Mouse (Mus musculus) thymus, adult 2 months (tissue): ENCODE results near the gene Gm4027. TPM values are rescaled to one million over a fixed set of nuclear protein-coding genes. Genes with fewer than 3 reads are reported as not detected.
"Not testable (repeated sequence)": the region's sequence is repeated elsewhere in the genome, so short reads cannot be mapped to it uniquely, and the experiment has no call there.

ENCODE experiments used
- DNase-seq: peaks from one replicate; pipeline ENCODE4 v3.0.0; 2021
- H3K27ac ChIP-seq: fragments of 200-500 bp; 2 replicates; pipeline ENCODE4 v1.5.1; 2012; ENCODE audit warnings: low read length, control low read depth; ENCODE audit not compliant: control insufficient read depth, insufficient read depth
- H3K27me3 ChIP-seq: fragments of 200-500 bp; 2 replicates; pipeline ENCODE4 v1.6.1; 2012; ENCODE audit warnings: mild to moderate bottlenecking, low read length, moderate library complexity, mixed read lengths; ENCODE audit not compliant: control insufficient read depth, insufficient read depth
- H3K36me3 ChIP-seq: fragments of 200-500 bp; 2 replicates; pipeline ENCODE4 v1.6.1; 2012; ENCODE audit warnings: mild to moderate bottlenecking, low read length, moderate library complexity; ENCODE audit not compliant: control insufficient read depth, insufficient read depth
- H3K4me1 ChIP-seq: fragments of 200-500 bp; replicated peaks from 2 replicates; pipeline ENCODE4 v1.6.1; 2012; ENCODE audit warnings: low read length; ENCODE audit not compliant: control insufficient read depth, insufficient read depth
- H3K4me3 ChIP-seq: fragments of 200-500 bp; 2 replicates; pipeline ENCODE4 v1.5.1; 2012; ENCODE audit warnings: mild to moderate bottlenecking, low read length, control low read depth, moderate library complexity; ENCODE audit not compliant: control insufficient read depth, insufficient read depth
- WGBS: fragments of 180-500 bp; shearing (Covaris S2); methylation state at CpG from one replicate; pipeline ENCODE4 v1.1.7; 2018; 5-methylcytosine and 5-hydroxymethylcytosine counted together
- polyA plus RNA-seq: library from polyadenylated mRNA; depleted of rRNA; stranded (reverse); fragments of >200 nt; gene quantifications from 2 replicates; pipeline ENCODE4 v1.2.3, GENCODE M21; 2012; rRNA removed

Gm4027 gene
- polyA plus RNA-seq = not detected in 2 replicates

DNA sequence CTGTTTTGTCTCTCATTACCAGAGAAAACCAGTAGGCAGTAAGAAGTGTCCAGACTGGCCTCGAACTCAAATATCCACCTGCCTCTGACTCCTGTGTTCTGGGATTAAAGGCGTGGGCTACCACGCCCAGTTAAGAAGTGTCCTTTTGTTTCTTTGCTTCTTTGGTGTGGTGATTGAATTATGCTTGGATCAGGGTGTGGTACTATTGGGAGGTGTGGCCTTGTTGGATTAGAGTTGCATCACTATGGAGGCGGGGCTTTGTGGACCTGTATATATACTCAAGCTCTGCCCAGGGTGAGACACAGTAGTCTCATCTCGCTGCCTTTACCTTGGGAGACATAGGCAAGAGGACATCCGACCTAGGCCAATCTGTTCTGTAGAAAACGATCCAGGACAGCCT is at the start of gene Gm4027:
Gene Gm4027, plus strand, starts transcription at position 301 of the 400 bp plus-strand sequence.
- H3K27ac ChIP-seq, H3K4me3 ChIP-seq, H3K27me3 ChIP-seq, H3K36me3 ChIP-seq, H3K4me1 ChIP-seq, DNase-seq: not testable (repeated sequence)
- WGBS = 92% methylated on average over 6 of the region's 7 CpGs

DNA sequence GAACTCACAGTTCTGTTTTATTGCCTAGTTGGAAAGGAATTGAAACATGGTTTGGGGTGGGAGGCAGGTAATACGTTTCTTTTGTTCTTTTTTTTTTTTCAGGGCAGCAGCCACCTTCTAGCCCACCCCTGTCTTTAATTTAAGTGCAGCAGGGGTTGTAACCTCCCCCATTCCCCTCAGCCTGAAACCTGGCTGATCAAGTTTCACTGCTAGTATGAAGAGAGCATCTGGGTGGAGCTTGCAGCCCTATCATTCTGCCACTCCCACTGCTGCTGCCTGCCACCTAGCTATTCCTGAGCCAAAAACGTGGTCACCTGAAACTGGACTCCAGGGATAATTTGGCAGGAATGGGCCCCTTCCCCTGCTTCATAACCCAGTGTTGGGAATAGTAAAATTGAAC is 17.3 kb upstream of the Gm4027 start:
- WGBS = 12% methylated on average over 2 of the region's 2 CpGs
- not testable (repeated sequence) for H3K27ac ChIP-seq, H3K36me3 ChIP-seq, H3K4me1 ChIP-seq, H3K27me3 ChIP-seq, DNase-seq, H3K4me3 ChIP-seq

DNA sequence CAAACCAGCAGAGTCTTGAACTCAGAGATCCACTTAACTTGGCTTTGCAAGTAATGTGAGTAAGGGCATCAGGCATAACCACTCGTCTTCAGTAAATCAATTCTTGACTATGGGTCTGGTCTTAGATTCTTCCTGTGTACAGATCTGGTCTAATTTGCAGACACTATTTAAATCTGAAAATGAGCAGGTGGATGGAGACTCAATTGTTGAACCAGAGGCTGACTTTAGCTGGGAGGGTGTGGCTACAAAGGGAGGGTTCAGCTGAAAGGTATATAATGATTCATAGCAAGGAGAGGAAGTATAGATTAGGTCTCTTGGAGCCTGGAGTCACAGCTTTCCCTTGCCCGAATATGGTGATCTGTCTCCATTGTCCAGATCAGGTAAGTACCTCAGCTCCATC is 16.3 kb upstream of the Gm4027 start, which contains the start of gene Oog1:
Gene Oog1, plus strand, starts transcription at position 301 of the 400 bp plus-strand sequence.
- WGBS = 90% methylated on average over 1 of the region's 2 CpGs
- H3K36me3 ChIP-seq, H3K4me1 ChIP-seq, H3K4me3 ChIP-seq, DNase-seq, H3K27me3 ChIP-seq, H3K27ac ChIP-seq: not testable (repeated sequence)

DNA sequence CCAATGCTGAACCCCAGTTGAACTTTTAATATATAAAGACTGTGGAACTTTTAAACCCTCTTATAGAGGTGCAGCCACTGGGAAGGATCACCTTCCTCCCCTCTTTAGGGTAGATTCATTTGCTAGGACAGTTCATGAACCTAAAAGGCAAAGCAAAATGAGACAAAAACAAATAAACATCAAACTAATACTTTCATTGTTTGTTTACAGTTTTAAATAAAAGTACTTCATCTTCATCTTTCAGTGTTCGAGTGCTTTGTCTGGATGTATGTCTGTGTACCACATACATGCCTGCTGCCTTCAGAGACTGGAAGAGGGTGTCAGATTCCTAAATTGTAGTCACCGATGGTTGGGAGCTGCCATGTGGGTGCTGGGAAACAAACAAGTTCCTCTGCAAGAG is 25.9 kb downstream of the Gm4027 start, which contains the start of gene Gm16381:
Gene Gm16381, minus strand, starts transcription at position 101 of the 400 bp plus-strand sequence.
- H3K4me1 ChIP-seq, H3K4me3 ChIP-seq, H3K27me3 ChIP-seq, DNase-seq, H3K27ac ChIP-seq, H3K36me3 ChIP-seq: not testable (repeated sequence)
- WGBS = 80% methylated on average over 2 of the region's 2 CpGs

DNA sequence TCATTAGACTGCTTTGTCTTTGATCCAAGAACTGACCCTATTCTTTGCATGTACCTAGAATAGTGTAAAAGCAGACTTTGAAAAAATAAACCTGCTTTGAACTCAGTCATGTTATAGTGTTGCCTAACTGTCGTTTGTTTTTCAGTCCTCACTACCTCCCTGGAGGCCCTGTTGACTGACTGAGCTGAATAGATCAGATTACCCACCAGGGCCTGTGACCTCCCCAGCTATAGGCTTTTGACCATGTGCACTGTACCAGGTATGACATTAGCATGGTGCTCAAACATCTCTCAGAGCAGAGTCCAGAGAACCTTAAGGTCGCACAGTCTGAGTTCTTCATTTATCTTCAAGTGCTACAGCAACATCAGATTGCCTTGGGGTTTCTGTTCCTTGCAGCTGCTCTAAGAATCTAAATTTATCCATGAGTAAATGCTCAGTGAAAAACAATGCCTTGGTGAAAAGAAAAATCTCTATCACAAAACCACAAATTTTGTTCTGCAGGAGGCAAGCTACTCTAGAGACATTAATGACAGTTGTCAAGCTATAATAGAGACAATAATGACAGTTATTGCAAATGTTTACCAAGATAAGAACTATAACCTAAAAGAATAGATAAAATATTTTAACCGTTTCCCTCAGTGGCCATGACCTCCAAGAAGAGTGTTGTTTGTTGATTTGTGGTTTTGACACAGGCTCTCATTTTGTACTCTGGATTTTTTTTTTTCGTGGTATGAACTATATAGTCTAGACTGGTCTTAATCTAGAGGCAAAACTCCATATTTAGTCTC is 34.4 kb downstream of the Gm4027 start:
- H3K27ac ChIP-seq, H3K4me3 ChIP-seq, H3K27me3 ChIP-seq, H3K4me1 ChIP-seq, H3K36me3 ChIP-seq, DNase-seq: not testable (repeated sequence)
- WGBS = 59% methylated on average over 2 of the region's 4 CpGs

Other genes starting within 250 kb of the Gm4027 start
- gene Sptlc2, start 230.5 kb upstream of the Gm4027 start, polyA plus RNA-seq = 9.2 and 10.2 TPM in 2 replicates
- 10.5 and 17.5 TPM in 2 replicates for gene Slirp, start 175.0 kb upstream of the Gm4027 start, polyA plus RNA-seq
- 36.1 and 42.7 TPM in 2 replicates for gene Alkbh1, start 174.9 kb upstream of the Gm4027 start, polyA plus RNA-seq
- gene Snw1, start 146.6 kb upstream of the Gm4027 start, polyA plus RNA-seq = 14.3 and 16.8 TPM in 2 replicates
- not detected in 2 replicates for gene Gm5788, start 124.1 kb upstream of the Gm4027 start, polyA plus RNA-seq
- not detected in 2 replicates for gene Gm8300, start 104.6 kb upstream of the Gm4027 start, polyA plus RNA-seq
- 0.07 TPM in 1 of 2 replicates, not detected in the other for gene Oog1, start 16.2 kb upstream of the Gm4027 start, polyA plus RNA-seq
- not detected in 2 replicates for gene Gm16381, start 25.8 kb downstream of the Gm4027 start, polyA plus RNA-seq
- not detected in 2 replicates for gene Gm21319, start 156.9 kb downstream of the Gm4027 start, polyA plus RNA-seq
- gene Gm21936, start 176.6 kb downstream of the Gm4027 start, polyA plus RNA-seq = not detected in 2 replicates
- not detected in 2 replicates for gene BB287469, start 197.7 kb downstream of the Gm4027 start, polyA plus RNA-seq
- gene Gm2001, start 223.5 kb downstream of the Gm4027 start, polyA plus RNA-seq = not detected in 2 replicates